Mouse (Mus musculus): ENCODE results near the gene Ccdc69.

Gene Ccdc69

DNA sequence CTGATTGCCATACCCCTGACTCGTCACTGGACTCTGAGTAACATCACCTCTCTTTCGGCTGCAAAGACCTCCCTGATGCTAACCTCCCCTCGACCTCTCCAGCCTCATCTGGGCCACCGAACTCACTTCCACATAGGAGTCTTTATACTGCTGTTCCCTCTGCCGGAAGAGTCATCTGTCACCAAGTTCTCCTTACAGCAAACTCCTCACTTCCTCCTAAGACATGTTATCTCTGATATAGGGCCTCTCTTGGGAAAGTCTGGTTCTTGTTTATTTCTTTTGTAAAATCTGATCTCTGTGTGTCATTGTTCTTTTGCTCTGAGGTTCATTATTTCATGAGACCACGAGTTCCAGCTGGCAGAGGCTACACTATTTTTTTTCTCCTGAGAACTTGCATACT lies 69.7 kb downstream of the Ccdc69 start:
- no peak for DNase-seq (ENCODE audit: low spot score)

DNA sequence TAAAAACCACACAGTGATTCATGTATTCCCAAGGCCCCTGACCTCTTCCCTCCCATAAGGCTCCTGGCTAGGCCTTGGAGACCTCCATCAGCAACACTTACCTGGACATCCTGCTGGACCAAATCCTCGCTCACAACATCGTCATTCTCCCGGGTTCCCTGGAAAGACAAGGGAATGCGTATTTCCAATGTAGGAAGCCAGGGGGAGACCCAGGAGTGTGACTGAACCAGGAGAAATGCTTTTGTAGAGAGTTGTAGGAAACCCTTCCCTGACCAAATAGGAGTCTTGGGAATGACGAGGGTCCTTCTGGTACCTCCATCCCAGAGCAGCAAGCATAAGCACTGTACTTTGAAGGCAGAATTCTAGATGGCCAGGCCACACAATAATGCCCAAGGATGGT lies 72.2 kb downstream of the Ccdc69 start:
- DNase-seq (ENCODE audit: low spot score): no peak

DNA sequence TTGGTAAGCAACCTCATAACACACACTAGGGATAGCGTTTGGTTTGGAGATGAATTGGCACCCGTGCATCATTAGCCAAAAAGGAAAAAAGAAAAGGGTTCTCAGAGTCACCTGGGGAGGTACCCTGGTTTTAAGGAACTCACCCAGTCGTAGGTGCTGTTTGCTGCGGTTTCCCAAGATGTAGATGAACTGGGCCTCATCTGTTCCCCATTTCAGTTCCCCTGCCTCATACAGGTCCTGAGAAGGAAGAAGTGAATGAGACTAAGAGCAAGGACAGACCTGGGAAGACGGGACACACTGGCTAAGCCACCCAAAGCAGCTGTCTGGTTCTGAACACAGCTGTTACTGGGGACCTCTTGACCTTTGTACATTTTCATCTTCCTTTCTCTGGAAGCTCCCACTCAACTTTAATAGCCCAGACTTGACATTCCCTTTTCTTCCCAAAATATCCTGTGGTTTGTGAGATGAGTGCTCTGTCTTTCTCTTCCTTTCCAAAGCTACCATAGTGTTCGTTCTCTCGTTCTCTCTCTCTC lies 72.9 kb downstream of the Ccdc69 start:
- no peak for DNase-seq (ENCODE audit: low spot score)
